Mouse (Mus musculus): ENCODE measurements around the gene Fam160a2. TPM values are rescaled to one million over a fixed set of nuclear protein-coding genes. Genes with fewer than 3 reads are reported as not detected.

The Fam160a2 gene
- 10 to 100 TPM; 74.5 to 80.4 TPM for total RNA-seq (2021)
- long read RNA-seq, experiment 1, full-length matches to known transcripts = 71 of 98 reads
- long read RNA-seq, experiment 1, partial matches to known transcripts = 5 of 98 reads
- long read RNA-seq, experiment 1, other reads (novel, unspliced or antisense) = 22 of 98 reads
- long read RNA-seq, experiment 2, full-length matches to known transcripts = 46 of 87 reads
- long read RNA-seq, experiment 2, partial matches to known transcripts = 4 of 87 reads
- long read RNA-seq, experiment 2, other reads (novel, unspliced or antisense) = 37 of 87 reads

DNA sequence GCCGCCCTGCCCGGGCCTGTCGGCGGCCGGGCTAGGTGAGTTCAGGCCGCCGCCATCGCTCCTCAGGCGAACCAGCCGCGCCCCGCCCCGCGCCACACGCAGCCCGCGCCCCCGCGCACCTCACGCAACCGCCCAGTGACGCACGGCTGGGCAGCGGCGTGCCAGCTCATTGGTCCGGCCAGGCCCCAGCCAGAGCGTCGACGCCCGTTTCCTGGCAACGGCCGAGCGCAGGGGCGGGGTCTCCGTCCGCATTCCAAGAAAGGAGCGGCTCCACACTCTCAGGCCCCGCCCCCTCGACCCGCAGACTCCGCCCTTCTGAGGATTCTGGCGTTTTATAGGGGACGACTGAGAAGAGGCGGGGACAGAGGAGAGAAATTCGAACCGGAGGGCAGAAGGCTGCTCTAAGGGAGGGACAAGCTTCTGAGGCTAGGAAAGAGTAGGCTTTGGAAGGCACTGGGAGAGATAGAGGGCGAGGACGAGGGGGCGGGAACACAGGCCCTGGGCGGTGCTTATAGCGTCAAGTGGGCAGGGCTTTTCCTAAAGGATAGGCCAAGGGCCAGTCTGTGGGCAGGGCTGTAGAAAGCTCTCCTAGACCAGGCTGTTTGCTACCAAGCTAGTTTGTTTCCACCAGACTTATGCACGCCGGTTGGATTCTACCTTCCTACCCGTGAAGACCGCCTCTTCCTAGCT lies at the start of gene Fam160a2:
Fam160a2 (minus strand) TSS at position 120 of the 690 bp plus-strand sequence.
- Histone ChIP-seq H3K27ac (peak within 1 kb of the TSS; percentile 94), H3K4me3 (peak within 1 kb of the TSS; percentile 87)
- no peak for TF ChIP-seq CTCF (IDR thresholded peaks at IDR 0.05)
- peak; percentile 99 to 100 for DNase-seq (ENCODE audit: extremely low spot score in 1 of 2, low spot score in 2 of 2)
- intact Hi-C loops (cut with DNase I) = loop anchor here (10.0 kb wide), 3 partner anchors 225 to 335 kb away; partner anchors contain the start of genes Ilk, Rrp8 and Trim3

DNA sequence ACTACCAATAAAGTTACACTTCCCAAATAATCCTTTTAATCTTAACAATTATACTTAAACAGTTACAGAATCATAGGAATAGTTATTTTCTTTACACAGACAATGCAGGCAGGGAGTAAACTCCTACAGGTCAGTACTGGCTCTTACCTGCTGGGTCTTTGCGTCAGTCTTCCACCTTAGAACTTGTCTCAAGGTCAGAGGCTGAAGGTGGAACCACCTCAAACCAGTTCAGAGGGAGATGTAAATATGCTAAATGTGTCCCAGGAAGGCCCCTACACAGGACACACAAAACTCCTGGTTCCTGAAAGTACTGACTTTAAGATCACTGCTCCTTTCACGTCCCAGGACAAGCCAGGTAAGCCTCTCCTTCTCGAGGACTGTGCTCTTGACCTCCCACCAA lies 45.2 kb upstream of the Fam160a2 start:
- H3K27ac ChIP-seq = no peak overlapping the region
- H3K4me3 ChIP-seq = no peak overlapping the region
- DNase-seq (ENCODE audit: extremely low spot score in 1 of 2, low spot score in 2 of 2) = no peak
- no peak for TF ChIP-seq CTCF (IDR thresholded peaks at IDR 0.05)
- intact Hi-C loops (cut with DNase I) = no loop called here

DNA sequence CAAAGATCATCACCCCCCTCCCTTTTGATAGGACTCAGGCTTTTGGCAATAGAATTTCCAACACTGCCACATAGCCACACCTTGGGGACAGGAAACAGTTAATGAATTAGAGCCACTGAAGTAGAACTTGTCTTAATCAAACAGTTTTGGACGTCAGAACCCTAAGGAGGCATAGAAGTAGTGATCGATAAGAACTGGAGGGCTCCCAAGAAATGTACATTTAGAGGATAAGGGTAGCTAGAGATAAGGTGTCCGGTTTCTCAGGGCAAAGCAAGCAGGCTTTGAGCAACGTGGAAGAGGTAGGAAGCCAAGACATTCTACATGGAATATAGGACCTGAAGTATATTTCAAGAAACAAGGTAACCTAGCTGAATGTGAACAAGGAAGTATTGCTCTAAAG lies 41.6 kb upstream of the Fam160a2 start:
- TF ChIP-seq CTCF (IDR thresholded peaks at IDR 0.05) = no peak
- no peak for DNase-seq (ENCODE audit: extremely low spot score in 1 of 2, low spot score in 2 of 2)
- Histone ChIP-seq H3K27ac (no peak overlapping the region), H3K4me3 (no peak overlapping the region)
- intact Hi-C loops (cut with DNase I) = no loop called here

DNA sequence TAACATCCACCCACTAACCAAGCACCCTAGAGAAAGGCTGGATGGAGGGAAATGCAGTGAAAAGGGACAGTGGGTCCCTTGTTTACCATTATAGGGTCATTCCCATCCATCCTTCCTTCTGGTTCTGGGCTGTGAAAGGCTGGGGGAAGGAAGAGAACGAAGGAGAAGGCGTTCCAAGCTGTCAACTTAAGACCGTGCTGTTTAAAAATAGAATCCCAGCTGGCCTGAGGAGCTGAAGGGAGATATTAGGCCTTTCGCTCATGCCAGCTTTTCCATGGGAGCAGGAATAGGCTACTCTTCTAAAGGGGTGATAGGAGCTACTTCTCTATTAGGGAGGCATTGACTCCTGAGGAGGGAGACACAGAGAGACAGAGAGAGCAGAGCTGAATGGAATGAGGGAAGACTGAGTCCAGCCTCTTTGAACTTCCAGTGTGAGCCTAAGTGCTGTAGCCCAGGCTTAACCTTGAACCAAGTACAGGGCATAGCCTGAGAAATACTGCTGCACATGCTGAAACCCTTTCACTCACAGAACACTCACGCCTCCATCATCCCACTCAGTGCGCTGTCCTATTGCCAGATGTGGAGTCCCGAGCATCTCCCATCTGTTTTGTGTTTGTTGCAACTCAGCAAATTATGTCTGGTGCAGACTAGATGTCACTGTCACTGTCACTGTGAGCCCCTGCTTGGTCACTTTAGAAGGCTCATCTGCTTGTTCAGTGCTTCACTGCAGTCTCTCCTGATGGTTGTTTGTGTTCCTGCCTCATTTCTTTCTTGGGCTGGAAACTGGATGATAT lies 38.3 kb upstream of the Fam160a2 start:
- Histone ChIP-seq H3K27ac (peak overlapping the region; percentile 78), H3K4me3 (no peak overlapping the region)
- peak in 1 of 2 experiments; percentile 33 for DNase-seq (ENCODE audit: extremely low spot score in 1 of 2, low spot score in 2 of 2)
- intact Hi-C loops (cut with DNase I) = no loop called here
- no peak for TF ChIP-seq CTCF (IDR thresholded peaks at IDR 0.05)

DNA sequence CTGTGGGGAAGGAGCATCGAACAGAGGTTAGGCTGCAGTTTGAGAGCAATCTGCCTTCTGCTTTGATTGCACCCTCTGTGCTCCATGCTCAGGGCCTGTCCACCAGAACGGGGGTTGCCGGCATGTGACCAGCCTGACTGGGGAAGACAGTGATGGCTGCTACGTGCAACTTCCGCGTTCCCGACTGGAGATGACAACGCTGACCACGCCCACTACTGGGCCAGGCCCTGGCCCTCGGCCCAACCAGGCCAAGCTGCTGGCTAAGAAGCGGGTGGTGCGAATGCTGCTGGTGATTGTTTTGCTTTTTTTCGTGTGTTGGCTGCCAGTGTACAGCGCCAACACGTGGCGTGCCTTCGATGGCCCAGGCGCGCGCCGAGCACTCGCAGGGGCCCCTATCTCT lies 34.9 kb upstream of the Fam160a2 start:
- TF ChIP-seq CTCF (IDR thresholded peaks at IDR 0.05) = no peak
- no peak overlapping the region for H3K4me3 ChIP-seq
- DNase-seq (ENCODE audit: extremely low spot score in 1 of 2, low spot score in 2 of 2) = no peak
- no peak overlapping the region for H3K27ac ChIP-seq
- intact Hi-C loops (cut with DNase I) = no loop called here

DNA sequence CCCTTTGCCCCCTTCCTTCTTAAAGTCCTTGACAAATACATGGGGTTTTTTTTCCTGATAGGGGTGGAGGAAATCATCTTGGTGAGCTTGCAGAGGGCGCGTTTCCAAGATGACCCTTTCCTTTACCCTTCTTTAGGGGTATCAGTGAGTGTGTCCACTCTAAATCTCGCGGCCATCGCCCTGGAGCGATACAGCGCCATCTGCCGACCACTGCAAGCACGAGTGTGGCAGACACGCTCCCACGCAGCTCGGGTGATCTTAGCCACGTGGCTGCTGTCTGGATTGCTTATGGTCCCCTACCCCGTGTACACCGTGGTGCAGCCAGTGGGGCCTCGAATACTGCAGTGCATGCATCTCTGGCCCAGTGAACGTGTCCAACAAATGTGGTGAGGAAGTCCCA lies 34.0 kb upstream of the Fam160a2 start:
- Histone ChIP-seq H3K27ac (no peak overlapping the region), H3K4me3 (no peak overlapping the region)
- intact Hi-C loops (cut with DNase I) = no loop called here
- no peak for DNase-seq (ENCODE audit: extremely low spot score in 1 of 2, low spot score in 2 of 2)
- no peak; the same call in 1 of the 2 replicates for TF ChIP-seq CTCF (IDR thresholded peaks at IDR 0.05)

DNA sequence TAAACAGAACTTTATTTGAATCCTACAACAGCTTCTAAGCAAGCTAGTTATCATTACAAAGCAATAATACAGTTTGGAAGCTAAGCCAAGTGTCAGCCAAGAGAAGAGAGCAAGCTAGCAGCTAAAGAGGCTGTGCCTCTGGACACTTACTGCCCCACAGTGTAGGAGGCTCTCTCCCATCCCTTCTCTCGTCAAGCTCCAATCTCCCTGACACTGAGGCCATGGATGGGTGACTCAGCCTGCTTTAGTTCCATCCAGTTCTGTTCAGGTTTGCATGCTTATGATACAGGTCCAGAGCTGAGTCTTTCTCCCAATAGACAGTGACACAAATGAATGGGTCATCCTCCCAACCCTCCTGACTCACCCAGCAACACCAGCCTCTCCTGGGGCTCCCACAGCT lies 32.2 kb upstream of the Fam160a2 start:
- DNase-seq (ENCODE audit: extremely low spot score in 1 of 2, low spot score in 2 of 2) = no peak
- H3K4me3 ChIP-seq = no peak overlapping the region
- H3K27ac ChIP-seq = peak overlapping the region; percentile 19; the same call in 1 of the 2 replicates
- intact Hi-C loops (cut with DNase I) = no loop called here
- TF ChIP-seq CTCF (IDR thresholded peaks at IDR 0.05) = no peak

DNA sequence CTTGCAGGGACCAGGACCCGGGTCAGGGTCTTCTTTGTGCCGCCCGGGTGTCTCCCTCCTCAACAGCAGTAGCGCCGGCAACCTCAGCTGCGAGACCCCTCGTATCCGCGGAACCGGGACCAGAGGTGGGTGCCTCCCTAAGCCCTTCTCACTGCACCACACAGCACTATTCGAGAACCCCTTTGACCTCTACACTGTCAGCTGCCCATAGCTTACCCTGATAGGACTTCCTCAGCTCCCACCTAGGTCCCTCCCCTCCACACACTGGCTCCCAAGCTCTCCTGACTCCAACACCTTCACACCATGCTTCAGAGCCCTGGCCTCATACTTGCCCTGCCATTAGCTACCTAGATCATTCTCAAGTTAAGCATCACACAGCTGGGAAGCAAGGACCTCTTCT lies 26.2 kb upstream of the Fam160a2 start:
- no peak for TF ChIP-seq CTCF (IDR thresholded peaks at IDR 0.05)
- intact Hi-C loops (cut with DNase I) = no loop called here
- peak overlapping the region; percentile 94 for H3K27ac ChIP-seq

DNA sequence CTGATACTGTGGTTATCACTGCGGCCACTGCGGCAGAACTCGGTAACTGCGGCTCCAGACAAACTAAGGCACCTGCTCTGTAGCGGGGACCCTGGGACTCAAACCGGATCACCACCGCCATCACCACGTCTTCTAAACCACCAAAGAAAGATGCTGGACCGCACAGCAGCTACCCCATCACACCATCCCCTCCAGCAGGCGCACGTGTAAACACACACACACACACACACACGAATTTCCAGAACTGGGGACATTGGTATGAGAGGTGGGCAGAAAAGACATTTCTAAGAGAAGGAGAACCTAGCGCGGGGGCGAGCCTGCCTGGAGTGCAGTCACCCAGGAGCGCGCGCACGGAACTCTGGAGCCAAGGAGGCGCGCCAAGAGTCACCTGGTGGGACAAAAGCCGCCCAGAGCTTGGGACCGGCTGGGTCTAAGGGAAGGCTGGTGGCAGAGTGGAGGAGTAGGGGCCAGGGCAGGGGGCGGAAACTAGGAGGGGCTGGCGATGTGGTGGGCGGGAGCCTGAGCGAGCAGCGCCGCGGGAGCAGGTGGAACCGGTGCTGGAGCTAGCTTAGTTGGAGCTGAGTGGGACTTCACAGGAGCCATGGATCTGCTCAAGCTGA lies 25.7 kb upstream of the Fam160a2 start, which contains the start of gene Cckbr:
Cckbr (plus strand) TSS at position 308 of the 620 bp plus-strand sequence.
- peak within 1 kb of the TSS; percentile 64 for H3K4me3 ChIP-seq
- TF ChIP-seq CTCF (IDR thresholded peaks at IDR 0.05) = no peak
- H3K27ac ChIP-seq = peak within 1 kb of the TSS; percentile 94
- DNase-seq (ENCODE audit: extremely low spot score in 1 of 2, low spot score in 2 of 2) = peak; percentile 69 to 70
- intact Hi-C loops (cut with DNase I) = loop anchor here (1.0 kb wide), 1 partner anchor 9 kb away; no protein-coding TSS in a partner anchor

More for the DNA sequence above, 26.2 kb upstream of the Fam160a2 start:
- peak overlapping the region; percentile 64 for H3K4me3 ChIP-seq
- no peak for DNase-seq (ENCODE audit: extremely low spot score in 1 of 2, low spot score in 2 of 2)

DNA sequence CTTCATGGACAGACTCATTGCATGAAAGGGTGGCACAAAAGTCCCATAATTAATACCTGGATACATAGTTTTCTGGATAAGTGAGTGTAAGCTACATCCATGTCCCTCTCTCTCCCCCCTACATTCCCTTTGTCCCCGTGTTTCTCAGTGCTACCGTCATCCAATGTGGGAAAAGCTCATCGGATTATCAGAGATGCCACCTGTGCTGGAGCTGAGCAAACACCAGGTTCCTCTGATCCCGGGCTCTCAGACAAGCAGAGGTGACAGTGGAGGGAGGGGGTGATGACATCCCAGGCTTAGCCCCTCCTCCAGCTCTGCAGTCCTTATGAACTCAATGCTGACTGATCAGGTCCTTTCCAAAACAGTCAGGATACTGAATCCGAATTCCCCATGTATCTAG lies 24.5 kb upstream of the Fam160a2 start:
- Histone ChIP-seq H3K27ac (no peak overlapping the region), H3K4me3 (no peak overlapping the region)
- intact Hi-C loops (cut with DNase I) = no loop called here
- no peak for TF ChIP-seq CTCF (IDR thresholded peaks at IDR 0.05)
- DNase-seq (ENCODE audit: extremely low spot score in 1 of 2, low spot score in 2 of 2) = no peak

DNA sequence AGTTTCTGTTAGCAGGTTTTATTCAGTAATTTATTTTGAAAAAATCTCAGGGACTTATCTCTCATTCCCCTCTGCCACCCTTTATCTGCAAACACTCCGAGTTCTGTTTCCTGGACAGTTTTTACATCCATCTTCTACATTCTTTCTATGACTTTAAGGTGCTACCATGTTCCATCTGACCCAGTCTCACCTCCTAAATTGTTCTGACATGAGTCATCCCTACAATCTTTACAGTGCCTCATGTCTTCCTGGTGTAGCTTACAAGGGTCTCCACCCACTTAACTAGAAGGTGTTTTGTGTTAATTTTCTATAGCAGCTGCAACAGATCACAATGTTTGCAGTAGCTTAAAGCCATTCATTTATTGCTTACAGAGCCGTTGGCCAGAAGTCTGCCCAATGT lies 21.0 kb upstream of the Fam160a2 start:
- Histone ChIP-seq H3K27ac (no peak overlapping the region), H3K4me3 (no peak overlapping the region)
- no peak for TF ChIP-seq CTCF (IDR thresholded peaks at IDR 0.05)
- DNase-seq (ENCODE audit: extremely low spot score in 1 of 2, low spot score in 2 of 2) = no peak
- intact Hi-C loops (cut with DNase I) = no loop called here

Data from left cerebral cortex, adult 2 months (tissue).